Comparison of ENCODE assay signal across 14 mouse cellular contexts in the genomic region with DNA sequence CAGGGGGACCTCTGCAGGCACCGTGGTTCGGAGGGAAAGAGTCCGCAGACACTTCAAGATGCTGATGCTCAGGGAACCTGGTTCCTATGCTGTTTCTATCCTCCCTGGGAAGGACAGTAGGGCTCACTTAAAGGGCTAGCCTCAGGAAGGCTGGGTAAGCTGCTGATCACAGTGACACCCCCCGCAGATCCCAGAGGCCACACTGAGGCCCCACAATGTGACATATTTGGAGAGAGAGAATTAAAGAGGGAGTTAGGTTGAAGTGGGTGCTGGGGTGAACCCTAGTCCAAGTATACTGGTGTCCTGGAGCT.
DNase-seq lines count a peak whose midpoint lies in the region; ATAC-seq and TF ChIP-seq lines count a peak whose summit lies in the region.
"Had no signal": no experiment of that assay in that cellular context is flagged by ENCODE, and none has a peak within 500 bp of the region (broad histone marks: within the 10 kb centered on the region; RNA-seq: fewer than 3 reads in every experiment).

No protein-coding gene starts in this region.

- 0 out of 2 replicates have a peak, but pooled peaks cover 4% of the 10 kb centered on the region for H3K27me3 ChIP-seq in forebrain, embryonic 12.5 days
- no peaks in the 10 kb centered on the region for H3K27me3 ChIP-seq in forebrain, postnatal 0 days (ENCODE audit: insufficient read depth, low read length)
- peaks cover 10% of the 10 kb centered on the region for H3K27me3 ChIP-seq in limb, embryonic 13.5 days
- peaks cover 4% of the 10 kb centered on the region for H3K27me3 ChIP-seq in neural tube, embryonic 12.5 days (replicated peaks)
- H3K27me3 ChIP-seq: limb, embryonic 15.5 days had no signal

- no peaks in the 10 kb centered on the region for H3K36me3 ChIP-seq in forebrain, embryonic 12.5 days (replicated peaks)
- H3K36me3 ChIP-seq in forebrain, postnatal 0 days (ENCODE audit: insufficient read depth) = no peaks in the 10 kb centered on the region
- H3K36me3 ChIP-seq in limb, embryonic 13.5 days = no peaks in the 10 kb centered on the region
- H3K36me3 ChIP-seq in neural tube, embryonic 12.5 days = no peaks in the 10 kb centered on the region
- H3K36me3 ChIP-seq: limb, embryonic 15.5 days had no signal

- peaks cover 25% of the 10 kb centered on the region for H3K4me1 ChIP-seq in forebrain, embryonic 12.5 days
- peaks cover 3% of the 10 kb centered on the region for H3K4me1 ChIP-seq in forebrain, postnatal 0 days (ENCODE audit: insufficient read depth)
- peaks cover 18% of the 10 kb centered on the region for H3K4me1 ChIP-seq in limb, embryonic 13.5 days
- H3K4me1 ChIP-seq in neural tube, embryonic 12.5 days = peaks cover 18% of the 10 kb centered on the region

- H3K9ac ChIP-seq in forebrain, embryonic 12.5 days = no peak overlapping the region
- H3K9ac ChIP-seq in forebrain, postnatal 0 days = no peak overlapping the region
- no peak overlapping the region for H3K9ac ChIP-seq in limb, embryonic 13.5 days
- no peak overlapping the region for H3K9ac ChIP-seq in neural tube, embryonic 12.5 days
- H3K9ac ChIP-seq: limb, embryonic 15.5 days; liver, postnatal 0 days had no signal

- TF ChIP-seq CTCF in forebrain, postnatal 0 days (IDR thresholded peaks at IDR 0.05; ENCODE audit: low read depth) = peak; percentile 9; the same call in 1 of the 2 replicates

- peak overlapping the region; percentile 8; the same call in 1 of the 2 replicates for H3K27ac ChIP-seq in forebrain, embryonic 12.5 days
- H3K27ac ChIP-seq in forebrain, postnatal 0 days (ENCODE audit: low read depth, low read length) = no peak overlapping the region
- no peak overlapping the region for H3K27ac ChIP-seq in limb, embryonic 13.5 days
- H3K27ac ChIP-seq in neural tube, embryonic 12.5 days = no peak overlapping the region
- H3K27ac ChIP-seq: heart, adult 2 months; limb, embryonic 15.5 days had no signal

- WGBS in forebrain, embryonic 12.5 days = 17% methylated on average over 4 of the region's 4 CpGs
- 22% methylated on average over 4 of the region's 4 CpGs for WGBS in forebrain, postnatal 0 days
- 50% methylated on average over 4 of the region's 4 CpGs for WGBS in limb, embryonic 13.5 days
- 19% methylated on average over 4 of the region's 4 CpGs for WGBS in neural tube, embryonic 12.5 days

- ATAC-seq in forebrain, embryonic 12.5 days (ENCODE audit: low FRiP score) = peak; percentile 34
- no peak for ATAC-seq in forebrain, postnatal 0 days
- ATAC-seq in limb, embryonic 13.5 days (ENCODE audit: low FRiP score, low read depth) = no peak
- ATAC-seq in neural tube, embryonic 12.5 days (ENCODE audit: low FRiP score, low read depth) = no peak; the same call in 1 of the 2 replicates
- ATAC-seq: inflammation-experienced regulatory T-cells, adult 6 months; liver, postnatal 0 days had no signal

- no peaks in the 10 kb centered on the region for H3K9me3 ChIP-seq in forebrain, embryonic 12.5 days
- no peaks in the 10 kb centered on the region for H3K9me3 ChIP-seq in forebrain, postnatal 0 days (ENCODE audit: low read length)
- no peaks in the 10 kb centered on the region for H3K9me3 ChIP-seq in limb, embryonic 13.5 days
- H3K9me3 ChIP-seq in neural tube, embryonic 12.5 days = no peaks in the 10 kb centered on the region
- H3K9me3 ChIP-seq: limb, embryonic 15.5 days had no signal

- H3K4me3 ChIP-seq in forebrain, embryonic 12.5 days (replicated peaks) = peak overlapping the region; percentile 20; the same call in 1 of the 2 replicates
- no peak overlapping the region for H3K4me3 ChIP-seq in forebrain, postnatal 0 days (ENCODE audit: low read depth, low read length)
- H3K4me3 ChIP-seq in limb, embryonic 13.5 days = no peak overlapping the region
- no peak overlapping the region for H3K4me3 ChIP-seq in neural tube, embryonic 12.5 days
- H3K4me3 ChIP-seq: heart, adult 2 months; limb, embryonic 15.5 days had no signal

- no peak for DNase-seq in forebrain, postnatal 0 days
- no peak for DNase-seq in MN1 (ENCODE audit: low spot score)
- no peak for DNase-seq in gastrocnemius, postnatal 4 days (ENCODE audit: low spot score in 2 of 2)
- DNase-seq in cerebellum, adult 18-20 months = no peak
- DNase-seq: adrenal gland, postnatal 10 days; cerebellum, adult 9-11 months; heart, adult 2 months; right cerebral cortex, postnatal 14 days had no signal

- H3K4me2 ChIP-seq in forebrain, embryonic 12.5 days = peak overlapping the region; percentile 53; the same call in 1 of the 2 replicates
- peak overlapping the region; percentile 38 for H3K4me2 ChIP-seq in forebrain, postnatal 0 days (ENCODE audit: low read depth)
- H3K4me2 ChIP-seq in limb, embryonic 13.5 days (replicated peaks) = peak overlapping the region; percentile 46; the same call in 1 of the 2 replicates
- peak overlapping the region; percentile 50 for H3K4me2 ChIP-seq in neural tube, embryonic 12.5 days (replicated peaks)
- H3K4me2 ChIP-seq: limb, embryonic 15.5 days had no signal
